Mouse (Mus musculus) forebrain, embryonic 15.5 days (tissue): ENCODE measurements around the gene Krtcap2. TPM values are rescaled to one million over a fixed set of nuclear protein-coding genes. Genes with fewer than 3 reads are reported as not detected.
"Not testable (repeated sequence)": the region's sequence is repeated elsewhere in the genome, so short reads cannot be mapped to it uniquely, and the experiment has no call there.

Experiments used
- ATAC-seq: fragments of 200-750 bp; cut with Nextera tagmentation; replicated peaks from 2 replicates; pipeline ENCODE4 v1.8.0; 2017; ENCODE audit warnings: mild to moderate bottlenecking, moderate TSS enrichment, moderate library complexity
- H3K27ac ChIP-seq: fragments of 300-500 bp; sonication (generic); replicated peaks from 2 replicates; pipeline ENCODE4 v1.5.1; 2015; ENCODE audit warnings: mild to moderate bottlenecking, inconsistent platforms
- H3K27me3 ChIP-seq: fragments of 300-500 bp; sonication (generic); 2 replicates; pipeline ENCODE4 v1.6.1; 2015; ENCODE audit warnings: inconsistent platforms
- H3K36me3 ChIP-seq: fragments of 300-500 bp; sonication (generic); 2 replicates; pipeline ENCODE4 v1.6.1; 2015; ENCODE audit warnings: mild to moderate bottlenecking, inconsistent platforms
- H3K4me1 ChIP-seq: fragments of 300-500 bp; sonication (generic); 2 replicates; pipeline ENCODE4 v1.6.1; 2015; ENCODE audit warnings: inconsistent platforms
- H3K4me2 ChIP-seq: fragments of 300-500 bp; sonication (generic); replicated peaks from 2 replicates; pipeline ENCODE4 v1.6.1; 2015; ENCODE audit warnings: mild to moderate bottlenecking, inconsistent platforms
- H3K4me3 ChIP-seq: fragments of 300-500 bp; sonication (generic); 2 replicates; pipeline ENCODE4 v1.5.1; 2015; ENCODE audit warnings: mild to moderate bottlenecking, inconsistent platforms
- H3K9ac ChIP-seq: fragments of 300-500 bp; sonication (generic); replicated peaks from 2 replicates; pipeline ENCODE4 v1.6.1; 2015; ENCODE audit warnings: mild to moderate bottlenecking, inconsistent platforms
- H3K9me3 ChIP-seq: fragments of 300-500 bp; sonication (generic); 2 replicates; pipeline ENCODE4 v1.6.1; 2016; ENCODE audit warnings: inconsistent platforms
- WGBS: fragments of 180-500 bp; shearing (Covaris S2); methylation state at CpG from one replicate; pipeline ENCODE4 v1.1.7; 2015; ENCODE audit warnings: mixed read lengths; 5-methylcytosine and 5-hydroxymethylcytosine counted together
- polyA plus RNA-seq: library from polyadenylated mRNA; unstranded; fragments of >200 nt; fragmentation: Nextera tagmentation; extraction: Ambion mirVana; gene quantifications from 2 replicates; pipeline ENCODE4 v1.2.1, GENCODE M21; 2015

Krtcap2 gene
- polyA plus RNA-seq, 1 experiment from 2014 or later, result 192 TPM

DNA sequence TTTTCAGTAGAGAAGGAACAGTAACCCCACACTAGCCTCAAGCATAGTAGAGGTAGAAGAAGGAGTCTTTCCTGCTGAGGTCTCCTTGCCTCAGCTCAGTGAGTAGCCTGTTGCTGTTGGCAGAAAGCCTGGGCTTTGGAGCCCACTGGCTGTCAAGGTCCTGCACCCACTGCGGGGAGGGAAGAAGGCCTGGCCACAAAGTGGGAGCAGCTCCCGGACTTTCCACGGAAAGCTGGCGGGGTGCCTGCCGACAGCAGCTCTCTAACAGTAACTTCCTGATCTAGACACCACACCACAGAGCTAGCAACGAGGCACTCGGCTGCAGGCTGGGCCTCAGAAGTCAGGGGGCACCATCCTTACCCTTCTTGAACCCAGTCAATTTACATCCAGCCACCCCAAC lies 35.0 kb upstream of the Krtcap2 start:
- Histone ChIP-seq H3K9me3 (no peaks in the 10 kb centered on the region), H3K4me3 (no peak overlapping the region), H3K9ac (no peak overlapping the region), H3K4me1 (peaks cover 27% of the 10 kb centered on the region), H3K27ac (no peak overlapping the region), H3K36me3 (peaks cover 44% of the 10 kb centered on the region), H3K4me2 (no peak overlapping the region), H3K27me3 (no peaks in the 10 kb centered on the region)
- ATAC-seq, result no peak
- 81% methylated on average over 7 of the region's 7 CpGs for WGBS

DNA sequence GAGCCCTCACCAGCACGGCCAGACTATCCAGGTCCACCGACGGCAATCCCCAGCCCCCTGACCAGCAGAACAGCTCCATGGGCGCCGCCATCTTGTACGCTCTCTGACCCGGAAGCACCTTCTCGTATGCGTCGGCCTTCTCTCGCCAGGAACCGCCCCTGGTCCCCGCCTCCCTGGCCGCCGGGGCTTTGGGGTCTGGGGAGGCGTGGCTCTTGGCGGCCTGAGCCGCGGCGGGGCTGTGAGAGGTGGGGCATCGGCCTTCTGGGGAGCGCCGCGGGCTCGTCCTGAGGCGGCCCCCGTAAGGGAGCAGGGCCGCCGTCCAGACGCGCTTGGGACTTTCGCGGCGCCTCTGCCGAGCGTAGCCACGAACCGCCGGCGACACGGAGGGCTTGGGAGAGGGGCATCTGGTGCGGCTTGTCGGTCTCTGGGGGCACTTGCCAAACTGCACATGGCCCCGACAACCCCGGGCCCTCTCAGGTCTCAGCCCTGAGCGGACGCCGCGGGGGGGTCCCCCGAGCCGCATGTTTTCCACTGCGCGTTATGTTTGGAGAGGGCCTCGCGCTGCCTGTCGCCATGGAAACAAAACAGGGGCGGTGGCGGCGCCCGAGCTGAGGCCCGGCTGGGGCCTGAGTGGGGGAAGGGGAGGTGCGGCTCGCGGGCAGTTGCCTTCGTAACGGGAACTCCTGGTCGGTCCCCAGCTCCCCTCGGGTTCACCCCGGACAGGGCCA lies 31.8 kb upstream of the Krtcap2 start:
- H3K27me3 ChIP-seq, result no peaks in the 10 kb centered on the region
- WGBS, result under 1% methylated on average over 67 of the region's 69 CpGs
- peaks cover 39% of the 10 kb centered on the region for H3K4me1 ChIP-seq
- ATAC-seq, result peak; percentile 85
- no peaks in the 10 kb centered on the region for H3K9me3 ChIP-seq
- peak overlapping the region; percentile 79 for H3K9ac ChIP-seq
- peaks cover 15% of the 10 kb centered on the region for H3K36me3 ChIP-seq
- H3K27ac ChIP-seq, result peak overlapping the region; percentile 98
- peak overlapping the region; percentile 94 for H3K4me2 ChIP-seq
- H3K4me3 ChIP-seq, result peak overlapping the region; percentile 80

DNA sequence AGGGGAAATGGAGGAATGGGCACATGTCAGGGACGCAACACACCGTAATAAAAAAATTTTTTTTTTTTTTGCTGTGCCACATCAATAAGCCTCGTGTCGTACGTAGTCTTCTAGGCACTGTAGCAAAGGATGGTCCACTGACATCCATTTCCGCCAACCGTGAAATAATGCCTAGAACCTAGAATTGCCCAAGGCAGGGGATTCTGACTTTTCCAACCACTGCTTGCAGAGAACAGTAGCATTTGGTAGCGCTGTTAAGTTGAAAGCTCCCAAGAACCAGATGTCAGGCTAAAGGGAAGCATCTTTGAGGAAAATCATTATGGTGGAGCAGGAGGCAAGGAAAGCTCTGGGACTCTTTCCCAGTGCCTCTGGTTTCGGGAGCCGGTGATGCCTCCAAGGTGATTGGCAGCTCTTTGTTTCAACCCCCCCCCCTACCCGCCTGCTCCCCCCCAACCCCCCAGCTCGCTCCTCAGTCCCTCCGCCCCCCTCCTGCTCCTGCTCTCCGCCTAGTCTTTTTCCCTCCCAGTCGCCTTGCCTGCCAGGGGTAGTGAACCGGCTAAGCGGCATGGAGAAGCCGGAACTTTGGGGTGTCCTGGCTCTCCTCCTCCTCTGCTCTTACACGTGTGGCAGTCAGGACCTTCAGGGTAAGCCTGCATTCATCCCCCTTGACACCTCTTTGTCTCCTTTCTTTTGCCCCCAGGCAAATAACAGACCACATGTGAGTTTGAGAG lies 30.9 kb upstream of the Krtcap2 start, which contains the start of gene Thbs3:
Gene Thbs3, plus strand, starts transcription at position 500 of the 731 bp plus-strand sequence.
- Histone ChIP-seq H3K36me3 (peaks cover 6% of the 10 kb centered on the region), H3K4me2 (peak within 1 kb of the TSS; percentile 94), H3K27ac (peak within 1 kb of the TSS; percentile 98), H3K9ac (peak within 1 kb of the TSS; percentile 79), H3K4me3 (peak within 1 kb of the TSS; percentile 80), H3K9me3 (no peaks in the 10 kb centered on the region), H3K27me3 (no peaks in the 10 kb centered on the region), H3K4me1 (peaks cover 39% of the 10 kb centered on the region)
- ATAC-seq, result peak; percentile 2; the same call in 1 of the 2 replicates
- WGBS, result under 1% methylated on average over 18 of the region's 19 CpGs

DNA sequence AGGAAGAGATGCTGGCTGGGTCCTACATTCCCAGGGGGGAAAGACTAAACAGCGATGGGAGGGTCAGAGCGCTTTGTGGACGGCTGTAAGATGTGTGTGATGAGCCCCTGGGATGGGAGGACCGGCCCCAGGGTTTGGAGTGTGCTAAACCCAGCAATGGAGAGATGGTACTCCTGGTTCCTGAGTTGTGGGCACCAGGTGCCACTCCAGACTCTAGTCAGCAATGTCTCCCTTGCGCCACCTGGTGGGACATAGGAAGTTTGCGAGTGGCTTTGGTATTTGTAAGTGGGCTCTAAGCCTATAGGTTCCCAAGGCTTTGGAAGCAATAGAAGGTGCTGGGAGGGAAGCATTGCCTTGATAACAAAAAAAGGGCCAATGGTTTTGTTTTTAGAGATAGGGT lies 29.9 kb upstream of the Krtcap2 start:
- Histone ChIP-seq H3K4me3 (peak overlapping the region; percentile 80), H3K4me1 (peaks cover 39% of the 10 kb centered on the region), H3K9ac (peak overlapping the region; percentile 79), H3K27me3 (no peaks in the 10 kb centered on the region), H3K9me3 (no peaks in the 10 kb centered on the region), H3K27ac (peak overlapping the region; percentile 98), H3K36me3 (peaks cover under 1% of the 10 kb centered on the region; the same call in 1 of the 2 replicates), H3K4me2 (peak overlapping the region; percentile 94)
- 1% methylated on average over 6 of the region's 6 CpGs for WGBS
- peak; percentile 35 for ATAC-seq

DNA sequence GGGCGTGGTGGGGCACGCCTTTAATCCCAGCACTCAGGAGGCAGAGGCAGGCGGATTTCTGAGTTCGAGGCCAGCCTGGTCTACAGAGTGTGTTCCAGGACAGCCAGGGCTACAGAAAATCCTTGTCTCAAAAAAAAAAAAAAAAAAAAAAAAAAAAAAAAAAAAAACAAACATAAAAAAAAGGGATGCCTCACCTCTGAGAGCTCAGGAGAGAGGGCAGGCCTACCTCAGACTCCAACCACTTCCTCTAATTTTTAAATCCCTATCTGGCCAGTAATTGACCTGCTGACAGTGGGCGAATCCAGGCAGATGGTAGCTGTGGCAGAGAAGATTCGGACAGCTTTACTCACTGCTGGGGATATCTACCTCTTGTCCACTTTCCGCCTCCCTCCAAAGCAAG lies 29.4 kb upstream of the Krtcap2 start:
- not testable (repeated sequence) for H3K9me3 ChIP-seq, H3K36me3 ChIP-seq, H3K4me3 ChIP-seq, H3K9ac ChIP-seq, H3K27me3 ChIP-seq, ATAC-seq, H3K27ac ChIP-seq
- WGBS, result 67% methylated on average over 7 of the region's 7 CpGs
- H3K4me2 ChIP-seq, result 0 out of 2 replicates have a peak overlapping the region, but pooled peaks have one; percentile 94
- peaks cover 39% of the 10 kb centered on the region for H3K4me1 ChIP-seq

DNA sequence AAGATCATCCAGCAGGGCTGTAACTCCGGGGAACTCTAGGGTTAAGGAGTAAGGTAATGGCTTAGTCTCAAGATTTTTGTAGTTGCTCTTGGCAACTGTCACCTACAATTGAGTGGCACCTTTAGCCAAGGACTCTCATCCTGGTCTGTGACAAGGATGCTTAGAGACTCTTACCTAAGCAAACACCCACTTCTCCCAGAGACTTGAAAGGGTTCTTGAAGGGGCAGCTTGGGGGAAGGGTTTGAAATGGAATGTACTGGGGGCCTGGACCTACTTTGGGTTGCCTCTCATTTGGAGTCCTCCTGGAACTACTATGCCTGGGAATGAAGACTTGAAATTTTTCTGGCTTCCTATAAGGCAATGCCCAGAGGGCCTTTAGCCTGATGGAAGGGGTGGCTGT lies 27.5 kb upstream of the Krtcap2 start:
- H3K36me3 ChIP-seq, result peaks cover 3% of the 10 kb centered on the region
- H3K27me3 ChIP-seq, result no peaks in the 10 kb centered on the region
- no peak overlapping the region for H3K4me2 ChIP-seq
- H3K4me1 ChIP-seq, result peaks cover 33% of the 10 kb centered on the region
- H3K4me3 ChIP-seq, result no peak overlapping the region
- no peak for ATAC-seq
- no peaks in the 10 kb centered on the region for H3K9me3 ChIP-seq
- no peak overlapping the region for H3K9ac ChIP-seq
- WGBS, result 71% methylated on average over 1 of the region's 1 CpGs
- H3K27ac ChIP-seq, result no peak overlapping the region

DNA sequence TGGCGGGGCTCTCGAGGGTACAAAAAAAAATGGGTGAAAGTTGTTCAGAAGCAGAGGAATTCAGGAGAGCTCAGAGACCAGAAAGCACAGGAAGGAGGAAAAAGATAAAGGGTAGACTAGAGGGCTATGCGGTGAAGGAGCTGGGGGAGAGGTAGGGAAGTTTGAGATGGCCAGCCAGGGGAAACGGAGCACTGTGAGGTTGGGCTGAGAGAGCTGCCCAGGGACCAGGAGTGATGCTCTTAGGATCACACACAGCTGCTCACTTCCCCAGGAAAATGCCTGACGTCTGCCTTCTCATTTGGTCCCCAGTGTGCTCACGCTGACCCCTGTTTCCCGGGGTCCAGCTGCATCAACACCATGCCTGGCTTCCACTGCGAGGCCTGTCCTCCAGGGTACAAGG lies 26.2 kb upstream of the Krtcap2 start:
- H3K4me2 ChIP-seq, result no peak overlapping the region
- peak overlapping the region; percentile 39; the same call in 1 of the 2 replicates for H3K27ac ChIP-seq
- H3K9me3 ChIP-seq, result no peaks in the 10 kb centered on the region
- peaks cover 3% of the 10 kb centered on the region for H3K36me3 ChIP-seq
- no peak for ATAC-seq
- H3K9ac ChIP-seq, result no peak overlapping the region
- H3K27me3 ChIP-seq, result no peaks in the 10 kb centered on the region
- WGBS, result 47% methylated on average over 8 of the region's 8 CpGs
- H3K4me1 ChIP-seq, result peaks cover 42% of the 10 kb centered on the region
- H3K4me3 ChIP-seq, result no peak overlapping the region

DNA sequence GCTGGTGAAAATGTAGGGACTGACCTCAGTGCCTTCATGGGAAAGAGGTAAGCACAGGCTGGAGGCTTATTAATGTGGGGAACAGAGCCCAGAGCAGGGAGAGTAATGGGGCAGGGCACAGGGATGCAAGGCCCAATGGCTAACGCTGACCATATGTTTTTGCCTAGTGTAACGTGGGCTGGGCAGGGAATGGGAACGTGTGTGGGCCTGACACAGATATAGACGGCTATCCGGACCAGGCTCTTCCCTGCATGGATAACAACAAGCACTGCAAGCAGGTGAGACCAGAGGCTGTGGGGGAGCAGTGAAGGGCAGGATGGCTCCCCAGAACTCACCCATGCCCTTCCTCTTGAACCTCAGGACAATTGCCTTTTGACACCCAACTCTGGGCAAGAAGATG lies 24.6 kb upstream of the Krtcap2 start:
- no peak overlapping the region for H3K9ac ChIP-seq
- no peak overlapping the region for H3K4me2 ChIP-seq
- no peak for ATAC-seq

DNA sequence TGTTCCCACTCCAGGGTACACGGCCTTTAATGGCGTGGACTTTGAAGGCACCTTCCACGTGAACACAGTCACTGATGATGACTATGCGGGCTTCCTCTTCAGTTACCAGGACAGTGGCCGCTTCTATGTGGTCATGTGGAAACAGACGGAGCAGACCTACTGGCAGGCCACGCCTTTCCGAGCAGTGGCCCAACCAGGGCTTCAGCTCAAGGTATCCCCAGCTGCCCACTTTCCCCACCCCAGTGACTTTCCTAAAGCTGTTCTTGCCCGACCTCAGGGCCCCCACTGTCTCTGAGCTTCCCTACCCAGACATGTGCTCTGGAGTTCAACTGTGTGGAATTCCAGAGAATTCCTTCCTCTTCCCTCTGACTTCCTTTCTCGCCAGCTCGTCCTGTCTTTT lies 21.0 kb upstream of the Krtcap2 start:
- WGBS, result 22% methylated on average over 11 of the region's 11 CpGs
- Histone ChIP-seq H3K4me1 (peaks cover 61% of the 10 kb centered on the region), H3K36me3 (peaks cover 3% of the 10 kb centered on the region), H3K4me2 (peak overlapping the region; percentile 76), H3K9ac (peak overlapping the region; percentile 54), H3K27ac (peak overlapping the region; percentile 90), H3K9me3 (no peaks in the 10 kb centered on the region), H3K4me3 (peak overlapping the region; percentile 50), H3K27me3 (no peaks in the 10 kb centered on the region)
- no peak for ATAC-seq

More for the DNA sequence above, 24.6 kb upstream of the Krtcap2 start:
- H3K27me3 ChIP-seq, result no peaks in the 10 kb centered on the region
- H3K27ac ChIP-seq, result peak overlapping the region; percentile 27
- 47% methylated on average over 5 of the region's 5 CpGs for WGBS
- H3K4me3 ChIP-seq, result no peak overlapping the region
- H3K36me3 ChIP-seq, result peaks cover 3% of the 10 kb centered on the region
- H3K4me1 ChIP-seq, result peaks cover 42% of the 10 kb centered on the region
- no peaks in the 10 kb centered on the region for H3K9me3 ChIP-seq

DNA sequence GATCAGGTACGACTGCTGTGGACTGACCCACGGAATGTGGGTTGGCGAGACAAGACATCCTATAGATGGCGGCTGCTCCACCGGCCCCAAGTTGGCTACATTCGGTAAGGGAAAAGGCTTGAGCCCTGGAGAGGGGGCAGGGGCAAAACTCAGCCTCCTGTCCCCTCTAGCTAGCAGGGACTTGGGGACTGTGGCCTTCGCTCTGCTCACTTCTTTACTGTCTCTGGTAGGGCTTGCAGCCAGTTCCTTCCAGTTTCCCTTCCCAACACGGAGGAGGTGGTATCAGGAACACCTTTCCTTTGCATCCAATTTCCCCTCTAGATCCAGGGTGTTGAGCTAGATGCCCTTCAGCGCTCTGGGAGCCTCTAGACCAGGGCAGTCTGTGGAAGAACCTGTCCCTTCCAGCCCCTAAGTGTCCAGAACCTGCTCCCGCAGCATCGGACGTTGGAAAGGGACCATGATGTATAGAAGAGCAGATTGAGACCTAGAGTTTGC lies 20.4 kb upstream of the Krtcap2 start:
- H3K4me3 ChIP-seq, result peak overlapping the region; percentile 50
- no peaks in the 10 kb centered on the region for H3K9me3 ChIP-seq
- H3K27ac ChIP-seq, result peak overlapping the region; percentile 90
- peaks cover 3% of the 10 kb centered on the region for H3K36me3 ChIP-seq
- peak overlapping the region; percentile 54 for H3K9ac ChIP-seq
- H3K4me1 ChIP-seq, result peaks cover 61% of the 10 kb centered on the region
- H3K27me3 ChIP-seq, result no peaks in the 10 kb centered on the region
- 5% methylated on average over 12 of the region's 12 CpGs for WGBS
- H3K4me2 ChIP-seq, result peak overlapping the region; percentile 76
- no peak for ATAC-seq

DNA sequence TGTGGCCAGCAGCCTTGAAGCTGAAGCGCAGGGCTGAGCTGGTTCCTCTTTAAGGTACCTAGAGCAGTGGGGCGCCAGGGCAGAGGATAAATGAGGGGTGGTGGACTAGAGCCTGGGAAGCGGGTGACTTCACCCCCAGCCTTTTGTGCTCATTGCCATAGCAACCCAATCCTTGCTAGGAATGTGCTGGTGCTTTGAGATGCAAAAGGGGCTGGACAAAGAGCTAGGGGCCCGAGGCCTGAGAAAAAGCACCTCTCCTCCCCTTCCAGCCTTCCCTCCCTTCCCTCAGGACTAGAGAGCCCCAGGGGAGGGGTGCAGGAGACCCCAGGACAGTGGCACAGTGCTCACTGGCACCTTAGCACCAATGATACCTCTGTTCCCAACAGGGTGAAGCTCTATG lies 19.8 kb upstream of the Krtcap2 start:
- Histone ChIP-seq H3K4me2 (peak overlapping the region; percentile 76), H3K36me3 (peaks cover 2% of the 10 kb centered on the region), H3K9ac (peak overlapping the region; percentile 54), H3K9me3 (no peaks in the 10 kb centered on the region), H3K27me3 (no peaks in the 10 kb centered on the region), H3K4me3 (peak overlapping the region; percentile 50), H3K27ac (peak overlapping the region; percentile 90), H3K4me1 (peaks cover 61% of the 10 kb centered on the region)
- 3% methylated on average over 4 of the region's 4 CpGs for WGBS
- peak; percentile 46 for ATAC-seq

DNA sequence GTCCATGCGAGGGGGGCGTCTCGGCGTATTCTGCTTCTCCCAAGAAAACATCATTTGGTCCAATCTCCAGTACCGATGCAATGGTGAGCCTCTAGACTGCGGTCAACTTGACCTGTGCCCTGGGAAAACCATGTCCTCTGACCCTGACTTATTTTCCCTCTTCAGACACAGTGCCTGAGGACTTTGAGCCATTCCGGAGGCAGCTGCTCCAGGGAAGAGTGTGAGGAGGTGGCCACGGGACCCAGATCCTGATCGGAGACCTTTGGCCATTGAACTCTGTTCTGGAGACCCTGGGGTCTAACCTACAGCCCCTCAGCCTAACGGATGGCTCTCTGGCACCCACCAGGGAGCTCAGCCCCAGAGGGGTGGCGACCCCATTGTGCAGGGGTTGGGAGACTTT lies 19.4 kb upstream of the Krtcap2 start:
- Histone ChIP-seq H3K27ac (peak overlapping the region; percentile 90), H3K27me3 (no peaks in the 10 kb centered on the region), H3K9me3 (no peaks in the 10 kb centered on the region), H3K9ac (peak overlapping the region; percentile 54), H3K4me2 (peak overlapping the region; percentile 76), H3K36me3 (no peaks in the 10 kb centered on the region; the same call in 1 of the 2 replicates), H3K4me1 (peaks cover 61% of the 10 kb centered on the region), H3K4me3 (peak overlapping the region; percentile 50)
- ATAC-seq, result no peak
- 3% methylated on average over 11 of the region's 11 CpGs for WGBS
